Mouse (Mus musculus) heart, adult 11 months (tissue): ENCODE measurements at regions not wholly inside any gene's neighbourhood (a gene's known extent, or its start where the extent isn't known, plus 50 kb on each side); places are given as distances from the start of the nearest gene placed in this dataset.
"Not testable (repeated sequence)": the region's sequence is repeated elsewhere in the genome, so short reads cannot be mapped to it uniquely, and the experiment has no call there.

ENCODE experiments used
- DNase-seq: peaks from one replicate; pipeline ENCODE4 v3.0.0; 2022

DNA sequence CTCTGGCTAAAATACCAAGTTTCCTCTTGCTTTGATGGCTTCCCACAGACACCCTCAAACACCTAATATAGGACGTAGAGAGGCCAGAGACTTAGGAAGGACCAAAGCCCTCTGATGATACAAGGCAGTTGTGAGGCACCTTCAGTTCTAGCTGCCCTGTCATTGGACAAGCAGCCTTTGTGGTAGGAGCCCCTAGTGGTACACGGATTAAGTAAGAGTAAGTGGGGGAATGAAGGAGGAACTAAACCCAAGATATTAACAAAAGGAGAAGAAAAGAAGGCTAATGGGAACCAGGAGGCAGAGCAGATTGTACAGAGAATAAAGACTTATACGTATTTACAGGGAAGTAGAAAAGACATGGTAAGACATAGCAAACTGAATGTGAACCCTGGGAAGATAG lies 352.3 kb upstream of the Tmco5 start:
- not testable (repeated sequence) for DNase-seq

DNA sequence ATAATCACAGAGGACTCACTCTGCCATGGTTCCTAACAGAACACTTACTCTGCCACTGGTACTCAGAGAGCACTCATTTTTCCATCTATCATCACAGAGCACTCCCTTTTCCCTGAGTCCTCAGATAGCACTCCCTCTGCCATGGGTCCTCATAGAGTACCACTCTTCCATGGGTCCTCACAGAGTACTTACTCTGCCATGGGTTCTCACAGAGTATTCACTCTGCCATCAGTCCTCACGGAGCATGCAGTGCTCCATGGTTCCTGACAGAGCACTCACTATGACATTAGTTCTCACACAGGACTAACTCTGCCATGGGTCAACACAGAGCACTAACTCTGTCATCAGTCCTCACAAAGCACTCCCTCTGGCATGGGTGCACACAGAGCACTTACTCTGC lies 342.0 kb upstream of the Tmco5 start:
- peak; percentile 59 for DNase-seq

DNA sequence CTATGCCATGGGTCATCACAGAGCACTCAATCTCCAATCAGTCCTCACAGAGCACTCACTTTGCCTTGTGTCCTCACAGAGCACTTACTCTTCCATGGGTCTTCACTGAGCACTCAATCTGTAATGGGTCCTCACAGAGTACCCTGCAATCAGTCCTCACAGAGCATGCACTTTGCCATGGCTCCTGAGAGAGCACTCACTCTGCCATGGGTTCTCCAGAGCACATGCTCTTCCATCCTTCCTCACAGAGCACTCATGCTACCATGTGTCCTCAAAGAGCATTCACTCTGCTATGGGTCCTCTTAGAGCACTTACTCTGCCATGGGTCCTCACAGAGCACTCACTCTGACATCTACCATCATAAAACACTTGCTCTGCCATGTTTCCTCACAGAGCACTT lies 319.1 kb upstream of the Tmco5 start:
- DNase-seq, result peak; percentile 52

- no peak for DNase-seq
These were observed 294.5 kb upstream of the Tmco5 start for GRCm38 (mm10) chr2:116583989-116584388.

DNA sequence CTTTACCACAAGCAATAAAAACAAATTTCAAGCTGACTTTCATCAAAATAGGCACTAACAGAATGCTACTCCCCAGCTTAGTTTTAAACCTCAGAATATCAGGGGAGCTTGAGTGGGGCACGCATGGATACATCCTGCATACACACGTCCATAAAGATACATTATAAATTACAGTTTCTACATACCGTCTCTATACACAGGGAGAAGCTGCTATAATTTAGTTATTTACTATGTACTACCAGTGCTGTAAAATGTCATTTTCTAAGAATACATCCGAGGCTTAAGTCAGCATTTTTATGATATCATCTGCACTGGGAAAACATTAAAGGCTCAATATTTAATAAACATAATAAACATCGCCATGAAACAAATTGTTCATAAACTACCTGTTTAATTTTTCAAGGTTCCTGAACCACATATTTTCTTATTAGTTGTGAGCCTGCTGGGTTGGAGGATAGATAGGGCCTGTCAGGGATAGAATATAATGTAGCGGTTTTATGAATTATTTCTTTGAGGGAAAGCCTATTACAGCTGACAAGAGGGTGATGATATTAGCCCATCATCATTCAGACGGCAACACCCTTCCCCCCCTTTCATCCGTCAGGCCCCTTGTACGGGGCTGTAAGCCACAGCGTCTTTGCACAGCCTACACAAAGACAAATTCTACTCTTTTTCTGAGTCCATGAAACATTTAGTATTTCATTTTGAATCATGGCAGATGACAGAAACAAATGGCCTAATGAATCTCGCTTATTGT lies 292.1 kb upstream of the Tmco5 start:
- no peak for DNase-seq

GRCm38 (mm10) chr2:116605869-116606268 lies 272.6 kb upstream of the Tmco5 start:
- no peak for DNase-seq

DNA sequence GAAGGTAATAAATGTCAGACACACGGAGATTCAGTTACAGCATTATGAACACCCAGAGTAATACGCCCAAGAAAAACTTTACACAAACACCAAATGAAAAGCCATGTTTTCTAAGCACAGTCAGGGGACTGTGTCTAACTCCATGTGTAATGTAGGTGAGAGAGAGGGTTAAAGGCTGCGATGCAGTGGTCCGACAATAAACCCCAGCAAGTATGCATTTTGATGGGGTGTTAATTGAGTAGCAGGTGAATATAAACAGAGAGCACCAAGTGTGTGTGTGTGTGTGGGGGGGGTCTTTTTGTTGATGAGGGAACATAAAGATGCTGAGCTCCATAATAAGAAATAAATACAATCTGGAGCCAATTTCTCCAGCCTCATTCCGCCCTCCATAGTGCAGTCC lies 238.6 kb upstream of the Tmco5 start:
- DNase-seq, result no peak

- no peak for DNase-seq
These were observed 226.4 kb upstream of the Tmco5 start for GRCm38 (mm10) chr2:116652106-116652505.

GRCm38 (mm10) chr2:116685756-116686155 lies 192.7 kb upstream of the Tmco5 start:
- no peak for DNase-seq

DNA sequence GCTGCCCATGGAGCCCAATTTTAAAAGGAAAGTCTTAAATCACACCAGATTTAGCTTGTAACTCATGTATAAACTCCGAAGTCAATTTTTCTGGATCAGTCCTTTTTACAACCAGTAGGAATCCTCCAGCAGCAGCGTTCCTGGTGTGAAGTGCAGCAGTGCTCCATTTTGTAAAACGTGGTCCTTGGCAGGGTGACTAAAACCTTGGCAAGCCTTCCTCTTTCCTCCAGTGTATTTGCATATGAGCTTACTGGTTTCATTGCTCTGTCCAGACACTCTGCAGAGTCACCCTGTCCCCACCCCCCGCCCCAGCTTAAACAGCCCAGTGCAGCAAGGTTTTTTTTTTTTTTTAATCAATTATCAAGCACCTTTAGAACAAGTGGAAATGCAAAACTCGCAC lies 180.9 kb upstream of the Tmco5 start:
- DNase-seq, result no peak

DNA sequence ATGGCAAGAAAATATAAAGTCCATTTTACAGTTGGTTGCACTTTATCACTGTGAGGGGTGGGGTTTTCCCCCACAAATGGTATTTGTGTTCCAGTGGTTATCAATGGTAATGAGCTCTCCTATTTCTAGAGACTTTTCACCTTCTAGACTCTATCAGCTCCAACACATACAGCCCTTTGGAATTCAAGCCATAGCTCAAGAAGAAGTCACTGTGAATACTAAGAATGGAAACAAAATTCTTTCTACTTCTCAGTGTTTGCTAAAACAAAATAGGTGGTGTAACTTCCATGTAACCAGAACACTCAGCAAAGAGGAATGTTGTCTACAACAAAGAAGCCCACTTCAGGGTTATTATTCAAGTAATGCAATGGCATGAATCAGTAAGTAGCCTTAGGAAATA lies 173.8 kb upstream of the Tmco5 start:
- DNase-seq, result no peak

DNA sequence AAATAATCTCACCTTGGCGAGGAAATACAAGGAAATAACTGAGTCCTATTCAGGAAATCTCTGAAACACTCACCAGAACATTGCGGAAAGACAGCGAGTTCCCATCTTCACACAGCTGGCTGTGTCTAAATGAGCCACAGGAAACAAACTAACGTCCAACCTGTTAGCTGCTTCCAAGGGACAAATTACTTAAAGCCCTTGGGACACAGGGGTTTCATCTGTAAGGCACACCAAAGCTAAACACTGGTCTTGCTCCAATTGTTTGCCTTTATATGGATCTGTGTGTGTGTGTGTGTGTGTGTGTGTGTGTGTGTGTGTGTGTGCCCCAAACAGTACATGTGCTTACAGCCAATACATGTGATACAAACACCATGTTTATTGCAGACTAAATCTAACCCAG lies 168.9 kb upstream of the Tmco5 start:
- DNase-seq, result peak; percentile 88

GRCm38 (mm10) chr2:116716529-116717201 lies 161.8 kb upstream of the Tmco5 start:
- DNase-seq, result no peak

- DNase-seq, result no peak
These were observed 159.9 kb upstream of the Tmco5 start for GRCm38 (mm10) chr2:116718637-116719036.

DNA sequence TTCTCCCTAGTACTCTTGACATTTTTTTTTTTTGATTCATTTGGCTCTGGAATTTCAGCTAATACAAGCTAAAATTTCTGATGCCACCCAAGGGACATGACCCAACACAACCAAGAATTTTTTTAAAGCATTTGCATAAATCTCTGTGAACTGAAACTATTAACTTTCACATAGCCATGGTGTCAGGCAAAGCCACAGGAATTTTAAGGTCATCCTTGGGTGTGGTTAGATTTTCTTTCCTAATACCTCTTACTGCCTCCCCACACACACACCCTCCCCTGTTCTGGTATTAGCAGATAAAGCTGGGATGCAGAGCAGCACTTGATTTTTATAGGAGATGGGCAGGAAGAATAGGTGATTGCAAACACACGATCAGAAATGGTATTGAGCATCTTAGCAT lies 150.9 kb upstream of the Tmco5 start:
- DNase-seq, result no peak

GRCm38 (mm10) chr2:116735702-116736101 lies 142.8 kb upstream of the Tmco5 start:
- DNase-seq, result peak; percentile 97

DNA sequence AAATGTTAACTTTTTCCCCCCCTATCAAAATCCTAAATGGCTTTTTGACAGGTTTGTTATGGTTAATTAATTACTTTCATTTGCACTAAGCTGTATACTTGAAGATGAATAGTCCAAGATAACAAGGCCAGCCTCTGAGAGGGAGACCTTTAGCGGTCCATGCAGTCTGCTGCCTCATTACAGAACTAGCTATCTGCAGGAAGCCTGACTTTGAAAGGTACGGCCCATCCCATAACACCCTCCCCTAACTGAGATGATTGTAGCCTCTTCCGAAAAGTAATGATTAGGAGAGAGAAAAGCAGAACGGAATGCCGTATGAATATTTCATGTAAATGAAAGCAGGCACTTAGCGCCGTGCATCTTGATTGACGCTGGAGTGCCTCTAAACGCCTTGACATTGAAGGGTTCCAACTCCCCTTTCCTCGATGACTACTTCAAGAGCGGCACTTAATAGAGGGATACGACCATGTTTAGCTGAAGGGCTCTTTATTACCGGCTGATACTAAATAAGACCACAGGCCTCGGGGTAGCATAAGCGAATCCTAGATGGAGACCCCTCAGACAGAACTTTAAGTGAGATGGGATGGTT lies 109.9 kb upstream of the Tmco5 start:
- DNase-seq, result no peak

DNA sequence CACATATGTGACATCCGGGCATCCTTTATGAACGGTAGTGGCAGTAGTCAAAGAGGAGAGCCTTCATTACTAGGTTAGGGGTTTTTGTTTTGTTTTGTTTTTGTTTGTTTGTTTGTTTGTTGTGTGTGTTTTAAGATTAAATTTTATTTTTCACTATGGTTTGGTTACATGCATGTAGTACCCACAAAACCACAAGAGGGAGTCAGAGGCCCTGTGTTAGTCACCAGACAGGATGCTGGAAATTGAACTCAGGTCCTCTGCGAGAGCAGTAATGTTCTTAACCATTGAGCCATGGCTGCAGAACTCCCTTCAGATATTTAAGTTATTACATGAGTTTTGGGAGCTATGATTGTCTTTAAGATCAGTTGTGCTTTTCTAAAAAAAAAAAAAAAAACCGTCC lies 109.3 kb upstream of the Tmco5 start:
- no peak for DNase-seq

DNA sequence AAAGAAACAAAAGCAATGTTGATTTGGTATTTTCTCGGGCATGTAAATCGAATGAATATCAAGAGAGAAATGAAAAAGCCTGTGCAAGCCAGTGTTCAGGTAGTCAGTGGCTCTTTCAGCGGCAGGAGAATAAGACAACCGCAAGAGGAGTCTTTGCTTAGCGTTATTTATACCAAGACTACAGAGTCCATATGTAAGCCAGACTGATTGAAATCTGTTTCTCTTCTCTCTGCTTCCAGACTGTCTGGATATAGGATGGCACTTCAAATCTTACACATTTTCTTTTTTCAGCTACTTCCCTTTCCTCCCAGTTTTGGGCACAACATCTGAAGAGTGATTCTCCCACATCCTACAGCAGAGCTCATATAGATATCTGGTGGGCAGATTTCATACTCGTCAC lies 105.9 kb upstream of the Tmco5 start:
- DNase-seq, result no peak

DNA sequence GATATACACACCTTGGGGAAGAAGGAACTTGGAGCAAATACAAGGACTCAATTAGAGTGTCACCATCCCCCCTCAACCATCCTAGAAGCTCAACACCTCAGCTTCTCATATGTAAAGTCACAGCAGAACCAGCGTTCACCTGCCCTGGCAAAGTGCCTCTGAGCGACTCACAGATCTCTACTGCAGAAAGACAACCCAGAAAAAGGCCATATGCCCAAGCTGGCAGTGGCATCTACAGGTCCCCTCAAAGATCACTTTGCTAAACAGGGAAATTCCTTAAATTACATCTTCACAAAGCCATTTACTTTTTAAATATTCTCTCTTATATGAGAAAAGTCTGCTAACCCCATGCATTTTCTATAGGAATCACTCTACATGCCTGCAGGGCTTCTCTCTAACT lies 78.3 kb upstream of the Tmco5 start:
- peak; percentile 55 for DNase-seq

DNA sequence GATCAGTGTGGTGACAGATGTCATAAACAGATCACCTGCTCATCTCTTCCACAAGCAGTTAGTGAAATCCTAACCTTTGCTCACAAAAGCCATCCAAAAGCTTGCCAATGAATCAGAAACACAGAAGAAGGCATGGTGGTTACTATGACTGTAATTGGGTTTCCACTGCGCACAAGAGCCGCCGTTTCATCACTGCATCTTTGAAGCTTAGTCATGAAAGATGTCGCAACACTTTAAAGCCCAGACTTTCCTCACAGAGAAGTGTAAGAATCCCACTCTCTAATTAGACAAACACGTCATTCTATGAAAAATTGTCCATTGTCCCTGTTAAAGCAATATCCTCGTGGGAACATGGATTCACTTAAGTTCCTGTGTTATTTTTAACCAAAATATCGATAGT lies 76.9 kb upstream of the Tmco5 start:
- no peak for DNase-seq

DNA sequence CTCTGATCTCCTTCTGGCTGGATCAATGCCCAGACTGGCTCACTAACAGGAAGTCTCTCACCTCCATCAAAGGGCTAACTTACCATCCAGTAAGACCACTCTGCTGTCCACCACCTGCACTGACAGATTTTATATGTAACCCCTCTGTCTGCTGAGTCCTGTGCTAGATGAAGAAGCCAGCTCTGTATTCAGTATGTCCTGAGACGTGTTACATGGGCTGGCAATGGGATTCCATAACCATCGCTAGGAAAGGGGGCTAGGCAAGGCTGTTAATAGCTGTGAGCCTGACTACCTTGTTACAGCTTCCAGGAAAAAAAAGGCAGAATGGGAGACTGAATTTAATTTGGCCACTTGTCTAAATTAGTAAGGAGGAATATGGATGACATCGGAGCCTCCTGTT lies 71.3 kb upstream of the Tmco5 start:
- no peak for DNase-seq

- peak; percentile 68 for DNase-seq
These were observed 70.9 kb upstream of the Tmco5 start for GRCm38 (mm10) chr2:116807636-116808035.

GRCm38 (mm10) chr2:116808113-116808512 lies 70.4 kb upstream of the Tmco5 start:
- peak; percentile 62 for DNase-seq
